Mouse (Mus musculus): ENCODE measurements around the gene Abcg5. TPM values are rescaled to one million over a fixed set of nuclear protein-coding genes. Genes with fewer than 3 reads are reported as not detected.

The Abcg5 gene
- total RNA-seq (2023) = not detected

GRCm38 (mm10) chr17:84682734-84683717, at the start of gene Abcg5:
Gene Abcg5 (minus strand): TSS chr17:84683011.

GRCm38 (mm10) chr17:84675951-84676366, 6.9 kb downstream of the Abcg5 start, which contains the start of gene Abcg8:
Gene Abcg8 (plus strand): TSS chr17:84676302.

GRCm38 (mm10) chr17:84626276-84626856, 56.4 kb downstream of the Abcg5 start, which contains the start of gene Dync2li1:
Gene Dync2li1 (plus strand): TSS chr17:84626496.

Other genes starting within 250 kb of the Abcg5 start
- gene Thada, start 216.8 kb downstream of the Abcg5 start, total RNA-seq (2023) = 180 TPM
- gene Plekhh2, start 171.1 kb downstream of the Abcg5 start, total RNA-seq (2023) = not detected
- 0.56 TPM for gene Dync2li1, start 56.5 kb downstream of the Abcg5 start, total RNA-seq (2023)
- not detected for gene Abcg8, start 6.7 kb downstream of the Abcg5 start, total RNA-seq (2023)
- gene Lrpprc, start 107.8 kb upstream of the Abcg5 start, total RNA-seq (2023) = 49.6 TPM